Mouse (Mus musculus) liver, adult 2 months (tissue): ENCODE measurements at regions not wholly inside any gene's neighbourhood (a gene's known extent, or its start where the extent isn't known, plus 50 kb on each side); places are given as distances from the start of the nearest gene placed in this dataset.

ENCODE experiments used
- DNase-seq: peaks from one replicate; pipeline ENCODE4 v3.0.0-alpha.2; 2011; ENCODE audit warnings: low read depth, low spot score; ENCODE audit errors: extremely low read depth
- H3K27ac ChIP-seq: fragments of 200-500 bp; replicated peaks from 2 replicates; pipeline ENCODE4 v1.5.1; 2012; ENCODE audit warnings: low read depth, mild to moderate bottlenecking, control low read depth, inconsistent platforms, low read length; ENCODE audit not compliant: insufficient read depth
- H3K27me3 ChIP-seq: fragments of 200-500 bp; 2 replicates; pipeline ENCODE4 v1.6.1; 2012; ENCODE audit warnings: mild to moderate bottlenecking, moderate library complexity, low read length, inconsistent platforms; ENCODE audit not compliant: control insufficient read depth, insufficient read depth
- H3K36me3 ChIP-seq: fragments of 200-500 bp; 2 replicates; pipeline ENCODE4 v1.6.1; 2012; ENCODE audit warnings: low read length, inconsistent platforms; ENCODE audit not compliant: control insufficient read depth, insufficient read depth
- H3K4me1 ChIP-seq: fragments of 200-500 bp; 2 replicates; pipeline ENCODE4 v1.6.1; 2011; ENCODE audit warnings: low read length; ENCODE audit not compliant: control insufficient read depth, insufficient read depth
- H3K4me3 ChIP-seq: fragments of 200-500 bp; 2 replicates; pipeline ENCODE4 v1.5.1; 2011; ENCODE audit warnings: low read depth, mild to moderate bottlenecking, control low read depth, low read length, moderate library complexity; ENCODE audit not compliant: insufficient read depth
- H3K79me2 ChIP-seq: fragments of 200-500 bp; 2 replicates; pipeline ENCODE4 v1.6.1; 2012; ENCODE audit warnings: inconsistent platforms, mild to moderate bottlenecking, low read length, moderate library complexity; ENCODE audit not compliant: control insufficient read depth, insufficient read depth
- H3K9ac ChIP-seq: fragments of 200-500 bp; 2 replicates; pipeline ENCODE4 v1.6.1; 2012; ENCODE audit warnings: low read depth, mild to moderate bottlenecking, control low read depth, inconsistent platforms, low read length
- CTCF ChIP-seq: fragments of 200-500 bp; IDR thresholded peaks from 2 replicates; pipeline ENCODE4 v1.5.1; 2011; ENCODE audit warnings: low read depth, low read length, control low read depth
- POLR2A ChIP-seq: fragments of 200-500 bp; IDR thresholded peaks from 2 replicates; pipeline ENCODE4 v1.6.1; 2011; ENCODE audit warnings: low read length, control low read depth; ENCODE audit not compliant: insufficient read depth; ENCODE audit errors: extremely low read depth
- WGBS: fragments of 180-500 bp; shearing (Covaris S2); methylation state at CpG from one replicate; pipeline ENCODE4 v1.1.7; 2018; 5-methylcytosine and 5-hydroxymethylcytosine counted together

- Histone ChIP-seq H3K79me2 (no peaks in the 10 kb centered on the region), H3K27me3 (no peaks in the 10 kb centered on the region), H3K27ac (no peak overlapping the region), H3K9ac (no peak overlapping the region), H3K36me3 (no peaks in the 10 kb centered on the region), H3K4me3 (no peak overlapping the region), H3K4me1 (no peaks in the 10 kb centered on the region)
- no peak for TF ChIP-seq CTCF
- no peak for TF ChIP-seq POLR2A
- DNase-seq = no peak
- WGBS = 77% methylated on average over 13 of the region's 13 CpGs
Observed at GRCm38 (mm10) chr8:88417307-88418095, 55.5 kb upstream of the Brd7 start.

- Histone ChIP-seq H3K27ac (no peak overlapping the region), H3K9ac (no peak overlapping the region), H3K36me3 (no peaks in the 10 kb centered on the region), H3K4me3 (no peak overlapping the region), H3K4me1 (no peaks in the 10 kb centered on the region), H3K79me2 (no peaks in the 10 kb centered on the region), H3K27me3 (0 out of 2 replicates have a peak, but pooled peaks cover 6% of the 10 kb centered on the region)
- TF ChIP-seq CTCF = no peak
- no peak for TF ChIP-seq POLR2A
- 87% methylated on average over 2 of the region's 2 CpGs for WGBS
- no peak for DNase-seq
Observed at GRCm38 (mm10) chr8:88423264-88423663, 61.3 kb upstream of the Brd7 start.

GRCm38 (mm10) chr8:88428560-88428959 lies 66.6 kb upstream of the Brd7 start:
- Histone ChIP-seq H3K4me3 (no peak overlapping the region), H3K36me3 (no peaks in the 10 kb centered on the region), H3K4me1 (no peaks in the 10 kb centered on the region), H3K79me2 (no peaks in the 10 kb centered on the region), H3K27me3 (0 out of 2 replicates have a peak, but pooled peaks cover 6% of the 10 kb centered on the region), H3K9ac (no peak overlapping the region), H3K27ac (no peak overlapping the region)
- TF ChIP-seq POLR2A (no peak), CTCF (no peak)
- DNase-seq = no peak
- WGBS = 86% methylated on average over 5 of the region's 5 CpGs

DNA sequence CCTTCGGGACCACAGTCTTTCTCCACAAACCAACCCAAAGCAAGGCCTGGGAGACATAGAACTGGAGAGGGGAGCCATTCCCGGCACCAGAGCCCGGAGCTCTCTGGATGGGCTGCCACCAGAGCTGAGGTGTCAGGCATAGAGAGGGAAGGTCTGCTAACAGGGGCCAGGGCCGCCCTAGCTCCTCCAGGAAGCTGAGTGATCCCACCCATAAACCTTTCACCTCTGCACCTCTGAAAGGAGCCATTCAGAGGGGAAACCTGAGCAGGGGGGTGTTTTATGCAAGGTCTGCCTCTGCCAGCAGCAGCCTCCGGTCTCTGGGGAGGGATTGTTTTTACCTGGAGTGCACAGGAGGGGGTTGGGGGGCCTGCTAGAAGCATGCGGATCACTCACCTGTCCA lies 69.4 kb upstream of the Brd7 start:
- no peaks in the 10 kb centered on the region for H3K4me1 ChIP-seq
- DNase-seq = no peak
- no peak overlapping the region for H3K9ac ChIP-seq
- H3K36me3 ChIP-seq = no peaks in the 10 kb centered on the region
- WGBS = 68% methylated on average over 6 of the region's 6 CpGs
- TF ChIP-seq CTCF = no peak
- no peak for TF ChIP-seq POLR2A
- H3K79me2 ChIP-seq = no peaks in the 10 kb centered on the region
- H3K27me3 ChIP-seq = no peaks in the 10 kb centered on the region
- no peak overlapping the region for H3K4me3 ChIP-seq
- no peak overlapping the region for H3K27ac ChIP-seq

DNA sequence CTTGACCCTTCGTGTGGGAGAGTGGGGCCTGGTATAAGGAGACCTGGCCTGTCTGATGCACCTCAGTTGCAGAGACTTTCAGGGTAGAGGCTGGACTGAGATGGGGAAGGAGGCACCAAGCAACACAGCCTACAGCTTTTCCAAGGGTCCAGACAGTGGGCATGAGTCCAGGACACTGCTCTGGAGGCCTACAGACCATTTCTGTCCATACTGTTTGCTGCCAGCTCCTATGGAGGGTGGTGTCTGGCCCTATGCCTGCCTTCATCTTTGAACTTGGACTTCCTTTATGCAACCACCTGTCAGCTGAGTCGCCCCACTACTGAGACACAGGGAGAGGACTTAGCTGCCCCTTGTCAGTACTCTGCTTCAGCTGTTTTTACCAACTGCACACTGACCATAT lies 73.7 kb upstream of the Brd7 start:
- no peak overlapping the region for H3K9ac ChIP-seq
- no peaks in the 10 kb centered on the region for H3K36me3 ChIP-seq
- no peak for TF ChIP-seq POLR2A
- no peak for TF ChIP-seq CTCF
- H3K4me1 ChIP-seq = no peaks in the 10 kb centered on the region
- 78% methylated on average over 2 of the region's 2 CpGs for WGBS
- no peaks in the 10 kb centered on the region for H3K27me3 ChIP-seq
- H3K4me3 ChIP-seq = no peak overlapping the region
- H3K79me2 ChIP-seq = no peaks in the 10 kb centered on the region
- no peak for DNase-seq
- H3K27ac ChIP-seq = no peak overlapping the region

- Histone ChIP-seq H3K36me3 (no peaks in the 10 kb centered on the region), H3K4me1 (no peaks in the 10 kb centered on the region), H3K9ac (no peak overlapping the region), H3K27ac (no peak overlapping the region), H3K79me2 (no peaks in the 10 kb centered on the region), H3K27me3 (no peaks in the 10 kb centered on the region), H3K4me3 (no peak overlapping the region)
- no peak for DNase-seq
- TF ChIP-seq CTCF = no peak
- no peak for TF ChIP-seq POLR2A
- 76% methylated on average over 15 of the region's 15 CpGs for WGBS
Observed at GRCm38 (mm10) chr8:88440219-88440618, 78.2 kb upstream of the Brd7 start.
